Mouse (Mus musculus) kidney, adult 2 months (tissue): ENCODE results near the gene Gjc1. TPM values are rescaled to one million over a fixed set of nuclear protein-coding genes. Genes with fewer than 3 reads are reported as not detected.
A peak's percentile ranks its signal among the peaks of the same experiment; 100 is the strongest.

ENCODE experiments used
- DNase-seq: peaks from one replicate; pipeline ENCODE4 v3.0.0; 2021
- H3K27ac ChIP-seq: fragments of 200-500 bp; 2 replicates; pipeline ENCODE4 v1.5.1; 2012; ENCODE audit warnings: low read depth, low read length, control low read depth, inconsistent platforms; ENCODE audit not compliant: insufficient read depth
- H3K27me3 ChIP-seq: fragments of 200-500 bp; replicated peaks from 2 replicates; pipeline ENCODE4 v1.6.1; 2012; ENCODE audit warnings: mild to moderate bottlenecking, moderate library complexity, low read length, inconsistent platforms; ENCODE audit not compliant: control insufficient read depth, insufficient read depth
- H3K36me3 ChIP-seq: fragments of 200-500 bp; 2 replicates; pipeline ENCODE4 v1.6.1; 2012; ENCODE audit warnings: mild to moderate bottlenecking, moderate library complexity, low read length, inconsistent platforms; ENCODE audit not compliant: control insufficient read depth, insufficient read depth
- H3K4me1 ChIP-seq: fragments of 200-500 bp; 2 replicates; pipeline ENCODE4 v1.6.1; 2011; ENCODE audit warnings: low read length; ENCODE audit not compliant: control insufficient read depth, insufficient read depth
- H3K4me3 ChIP-seq: fragments of 200-500 bp; 2 replicates; pipeline ENCODE4 v1.5.1; 2011; ENCODE audit warnings: mild to moderate bottlenecking, low read depth, low read length, control low read depth; ENCODE audit not compliant: insufficient read depth
- CTCF ChIP-seq: fragments of 200-500 bp; conservative IDR thresholded peaks from 2 replicates; pipeline ENCODE4 v1.5.1; 2011; ENCODE audit warnings: low read depth, mild to moderate bottlenecking, control low read depth, low read length, moderate library complexity, mixed read lengths; ENCODE audit not compliant: insufficient read depth, insufficient read length
- POLR2A ChIP-seq: fragments of 200-500 bp; IDR thresholded peaks from one replicate; pipeline ENCODE4 v1.6.1; 2011; ENCODE audit warnings: low read depth, low read length, control low read depth
- WGBS: fragments of 180-500 bp; shearing (Covaris S2); methylation state at CpG from one replicate; pipeline ENCODE4 v1.1.7; 2018; 5-methylcytosine and 5-hydroxymethylcytosine counted together
- polyA plus RNA-seq: library from polyadenylated mRNA; depleted of rRNA; stranded (reverse); fragments of >200 nt; gene quantifications from 2 replicates; pipeline ENCODE4 v1.2.3, GENCODE M21; 2012

Gjc1 gene
- polyA plus RNA-seq, 1 experiment, result 5.1 TPM

DNA sequence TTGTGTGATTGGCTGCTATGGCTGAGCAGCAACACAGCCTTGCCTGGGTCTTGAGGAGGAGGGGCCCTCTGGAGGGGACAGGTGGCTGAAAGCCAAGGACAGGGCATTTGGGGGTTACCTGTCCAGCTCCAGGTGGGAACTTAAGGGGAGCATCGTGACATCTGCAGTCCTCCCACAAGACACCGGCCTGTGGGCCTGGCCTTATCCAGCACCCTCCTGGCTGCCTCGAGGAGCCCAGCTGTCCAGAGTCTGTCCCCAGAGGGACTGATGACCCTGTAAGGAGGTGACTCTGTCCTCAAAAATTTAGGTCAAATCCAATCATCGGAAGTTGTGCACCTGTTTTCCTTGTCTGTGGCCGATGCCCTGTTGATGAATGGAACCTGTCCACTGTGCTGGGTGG, 54.1 kb downstream of the Gjc1 start:
- H3K27ac ChIP-seq, result no peak overlapping the region
- DNase-seq, result no peak
- TF ChIP-seq CTCF, result no peak
- TF ChIP-seq POLR2A, result no peak
- no peak overlapping the region for H3K4me3 ChIP-seq
- H3K27me3 ChIP-seq, result peaks cover 4% of the 10 kb centered on the region; the same call in 1 of the 2 replicates
- H3K4me1 ChIP-seq, result no peaks in the 10 kb centered on the region; the same call in 1 of the 2 replicates
- 83% methylated on average over 5 of the region's 5 CpGs for WGBS
- H3K36me3 ChIP-seq, result no peaks in the 10 kb centered on the region

DNA sequence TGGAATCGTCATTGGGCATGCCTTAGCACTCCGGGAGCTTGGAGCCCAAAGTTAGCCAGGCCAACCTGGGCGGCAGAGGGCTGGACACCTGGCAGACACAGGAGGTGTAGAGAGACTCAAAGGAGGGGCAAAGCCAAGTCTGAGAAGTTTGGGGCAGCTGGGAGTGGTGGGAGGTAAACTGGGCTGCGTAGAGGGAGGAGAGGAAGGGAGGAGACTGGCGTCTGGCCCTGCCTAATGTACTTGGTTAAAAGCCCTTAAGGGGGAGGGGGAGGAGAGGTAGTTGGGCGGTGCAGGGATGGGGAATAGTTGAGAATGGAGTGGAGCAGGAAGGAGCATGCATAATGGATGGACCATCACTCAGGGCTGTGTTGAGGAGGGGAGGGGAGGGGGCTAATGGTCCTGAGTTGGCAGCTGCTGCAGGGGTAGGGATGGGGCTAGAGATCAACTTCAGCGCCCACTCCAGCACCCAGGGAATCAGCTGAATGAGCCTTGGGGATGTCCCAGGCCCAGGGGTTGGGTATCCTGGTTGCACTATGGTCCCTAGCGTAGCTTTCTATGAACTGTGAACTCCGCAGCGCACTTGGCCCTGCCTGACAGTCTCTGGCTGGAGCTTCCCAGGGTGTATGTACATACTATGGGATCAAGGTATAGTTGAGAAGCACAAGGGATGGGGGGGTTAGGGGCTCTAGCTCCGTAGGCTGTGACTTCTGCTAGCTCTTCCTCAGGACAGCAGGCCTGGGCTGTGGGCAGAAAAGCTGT, 56.3 kb downstream of the Gjc1 start:
- peaks cover 4% of the 10 kb centered on the region; the same call in 1 of the 2 replicates for H3K27me3 ChIP-seq
- 78% methylated on average over 11 of the region's 11 CpGs for WGBS
- H3K27ac ChIP-seq, result no peak overlapping the region
- no peak for TF ChIP-seq CTCF
- no peak for TF ChIP-seq POLR2A
- DNase-seq, result no peak
- no peak overlapping the region for H3K4me3 ChIP-seq
- no peaks in the 10 kb centered on the region; the same call in 1 of the 2 replicates for H3K4me1 ChIP-seq
- no peaks in the 10 kb centered on the region for H3K36me3 ChIP-seq

DNA sequence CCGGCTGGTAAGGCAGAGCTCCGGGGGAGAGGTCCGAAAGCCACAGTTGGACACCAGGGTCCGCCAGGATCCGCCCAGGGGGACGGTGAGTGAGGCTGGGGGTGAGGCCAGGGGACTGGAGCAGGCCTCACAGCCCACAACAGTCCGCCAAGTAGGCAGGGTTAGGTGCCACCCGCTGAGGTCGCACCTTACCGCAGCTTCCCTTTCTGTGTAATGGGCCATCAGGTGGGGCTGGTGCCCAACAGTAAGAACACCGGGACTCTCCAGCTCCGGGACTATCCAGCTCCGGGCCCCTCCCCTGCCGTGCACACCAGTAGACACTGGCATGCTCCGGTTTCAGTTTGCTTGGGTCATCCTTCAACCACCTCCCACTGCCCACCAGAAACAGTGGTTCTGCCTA, 57.3 kb downstream of the Gjc1 start:
- no peak for DNase-seq
- TF ChIP-seq POLR2A, result no peak
- no peak for TF ChIP-seq CTCF
- no peaks in the 10 kb centered on the region for H3K36me3 ChIP-seq
- H3K27me3 ChIP-seq, result peaks cover 4% of the 10 kb centered on the region; the same call in 1 of the 2 replicates
- H3K27ac ChIP-seq, result no peak overlapping the region
- no peaks in the 10 kb centered on the region; the same call in 1 of the 2 replicates for H3K4me1 ChIP-seq
- 27% methylated on average over 15 of the region's 15 CpGs for WGBS
- H3K4me3 ChIP-seq, result peak overlapping the region; percentile 49

DNA sequence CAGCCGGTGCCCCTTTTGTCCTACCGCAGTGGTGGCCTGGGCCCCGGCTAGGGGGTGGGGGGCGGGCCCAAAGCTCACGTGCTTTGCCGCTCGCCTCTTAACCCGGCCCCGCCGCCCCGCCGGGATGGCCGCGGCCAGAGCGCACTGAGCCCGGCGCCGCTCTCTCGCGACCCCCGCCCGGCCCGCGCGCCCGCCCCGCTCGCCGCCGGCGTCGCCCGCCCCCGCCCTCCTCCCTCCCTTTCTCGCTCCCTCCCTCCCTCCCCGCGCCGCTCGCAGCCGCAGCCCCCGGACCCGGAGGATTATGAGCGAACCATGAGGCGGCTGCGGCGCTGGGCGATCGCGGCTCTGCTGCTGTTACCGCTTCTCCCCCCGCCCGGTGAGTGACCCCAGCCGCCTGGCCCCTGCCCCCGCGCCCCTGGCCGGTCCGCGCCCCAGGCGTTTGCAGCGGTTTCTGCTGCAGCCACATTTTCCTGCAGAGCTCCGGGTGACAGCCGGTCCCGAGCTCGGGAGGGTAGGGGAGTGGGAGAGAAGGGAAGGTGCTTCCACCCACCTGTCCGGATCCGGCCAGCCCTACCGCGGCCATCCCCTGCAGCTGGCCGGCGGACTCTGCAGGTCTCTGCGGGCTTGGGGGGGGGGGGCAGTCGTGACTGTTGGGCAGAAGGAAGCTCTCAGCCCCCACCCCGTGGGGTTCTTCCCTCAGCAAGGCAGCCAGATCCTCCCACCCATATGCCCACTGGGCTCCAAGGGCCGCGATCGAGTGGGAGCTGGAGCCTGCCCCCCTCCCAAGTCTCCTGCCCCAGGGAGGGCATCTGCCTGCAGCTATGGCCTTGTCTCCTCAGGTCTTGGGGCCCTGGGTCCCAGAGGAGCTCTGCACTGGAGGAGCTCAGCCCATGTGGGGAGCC, 57.9 kb downstream of the Gjc1 start, which contains the start of gene Adam11:
Adam11 (plus strand) TSS at position 131 of the 902 bp plus-strand sequence.
- Histone ChIP-seq H3K36me3 (no peaks in the 10 kb centered on the region), H3K4me1 (no peaks in the 10 kb centered on the region; the same call in 1 of the 2 replicates), H3K27me3 (peaks cover 4% of the 10 kb centered on the region; the same call in 1 of the 2 replicates), H3K4me3 (peak within 1 kb of the TSS; percentile 49), H3K27ac (no peak within 1 kb of the TSS)
- TF ChIP-seq CTCF (no peak), POLR2A (no peak)
- 2% methylated on average over 62 of the region's 76 CpGs for WGBS
- no peak for DNase-seq

DNA sequence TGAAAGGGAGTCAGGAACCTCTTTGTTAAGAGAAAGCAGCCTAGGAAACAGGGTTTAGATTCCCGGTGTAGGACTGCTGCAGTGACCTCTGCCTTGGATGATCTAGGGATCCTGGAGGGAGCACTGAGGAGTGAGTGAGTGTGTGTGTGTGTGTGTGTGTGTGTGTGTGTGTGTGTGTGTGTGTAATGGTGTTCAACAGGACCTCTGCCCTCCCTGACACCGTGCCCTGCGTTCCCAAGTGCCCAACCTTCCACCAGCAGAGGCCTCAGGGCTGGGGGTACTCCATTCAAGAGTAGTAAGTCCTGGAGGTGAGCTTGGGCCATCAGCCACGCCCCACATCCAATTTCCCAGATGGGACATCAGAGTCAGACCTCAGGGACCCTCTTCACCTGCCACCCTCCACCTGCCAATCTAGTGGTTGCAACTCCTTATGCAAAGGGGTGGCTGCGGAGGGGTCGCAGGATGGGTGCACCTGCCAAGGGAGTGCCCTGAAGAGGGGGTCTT, 58.6 kb downstream of the Gjc1 start:
- Histone ChIP-seq H3K36me3 (no peaks in the 10 kb centered on the region), H3K4me1 (no peaks in the 10 kb centered on the region; the same call in 1 of the 2 replicates), H3K27ac (no peak overlapping the region), H3K4me3 (no peak overlapping the region), H3K27me3 (peaks cover 4% of the 10 kb centered on the region; the same call in 1 of the 2 replicates)
- 50% methylated on average over 6 of the region's 6 CpGs for WGBS
- no peak for DNase-seq
- TF ChIP-seq CTCF (no peak), POLR2A (no peak)

DNA sequence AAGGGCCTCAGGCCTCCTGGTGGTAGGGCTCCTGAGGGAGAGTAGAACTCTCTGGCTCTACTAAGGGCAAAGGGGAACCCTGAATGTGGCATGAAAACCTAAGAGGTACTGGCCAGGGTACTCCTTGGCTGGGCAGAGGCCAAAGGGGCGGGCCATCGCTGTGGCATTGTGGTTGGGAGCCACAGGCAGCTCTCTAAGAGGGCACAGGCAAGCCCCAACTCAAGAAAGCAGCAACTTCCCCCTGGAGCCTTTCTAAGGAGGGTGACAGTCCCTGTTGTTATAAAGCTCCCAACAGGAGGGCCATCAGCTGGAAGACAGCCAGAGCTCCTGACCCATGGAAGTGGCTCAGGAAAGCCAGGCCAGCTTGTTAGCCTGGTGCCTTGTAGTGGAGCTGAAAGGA, 60.5 kb downstream of the Gjc1 start:
- TF ChIP-seq POLR2A (no peak), CTCF (no peak)
- WGBS, result 90% methylated on average over 2 of the region's 2 CpGs
- DNase-seq, result no peak

More for the DNA sequence above, 60.5 kb downstream of the Gjc1 start:
- no peaks in the 10 kb centered on the region; the same call in 1 of the 2 replicates for H3K4me1 ChIP-seq
- H3K27me3 ChIP-seq, result peaks cover 4% of the 10 kb centered on the region; the same call in 1 of the 2 replicates
- no peak overlapping the region for H3K27ac ChIP-seq
- no peak overlapping the region for H3K4me3 ChIP-seq
- no peaks in the 10 kb centered on the region for H3K36me3 ChIP-seq
